ENCODE assay signal across 10 mouse cellular contexts in the genomic region with DNA sequence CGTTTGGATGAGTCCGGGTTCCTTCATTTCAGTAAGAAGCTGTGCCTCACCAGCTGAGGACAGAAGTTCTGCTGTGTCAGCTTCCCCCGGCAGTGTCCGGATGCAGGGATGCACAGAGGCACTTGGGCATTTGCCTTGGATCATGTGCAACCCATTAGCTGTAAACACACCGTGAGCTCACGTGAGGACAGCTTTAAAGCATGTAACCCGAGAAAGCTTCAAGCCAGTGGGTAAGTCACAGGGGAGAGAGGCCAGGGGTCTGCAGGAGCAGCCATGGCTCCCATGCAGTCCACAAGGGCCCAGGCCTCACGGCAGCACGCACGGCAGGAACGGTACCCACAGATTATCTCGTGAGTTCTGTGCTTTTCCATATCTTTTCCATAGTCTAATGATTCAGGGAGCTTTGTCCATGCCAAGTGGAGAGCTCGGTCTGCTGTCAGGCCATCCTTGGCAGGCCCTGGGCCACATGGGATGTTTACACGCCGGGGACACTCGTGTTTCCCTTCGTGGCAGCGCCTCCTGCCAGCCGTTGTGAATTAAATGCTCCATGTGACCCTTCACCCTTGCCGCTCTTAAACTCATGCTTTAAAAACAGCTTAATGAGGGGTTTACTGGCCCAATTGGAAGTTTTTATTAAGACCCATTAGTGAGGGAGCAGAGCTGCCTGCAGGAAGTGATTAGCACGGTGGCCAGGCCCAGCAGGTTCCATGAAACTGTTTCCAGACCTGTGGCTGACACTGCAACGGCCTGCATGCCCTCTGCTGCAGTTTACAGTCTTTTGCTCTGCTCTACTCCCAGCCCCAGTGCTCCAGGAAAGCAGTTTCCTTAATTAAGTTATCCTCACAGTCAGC. TPM values are rescaled to one million over a fixed set of nuclear protein-coding genes. Genes with fewer than 3 reads are reported as not detected.
A peak's percentile ranks its signal among the peaks of the same experiment; 100 is the strongest.
DNase-seq lines count a peak whose midpoint lies in the region; ATAC-seq lines count a peak whose summit lies in the region.
"Had no signal": no experiment of that assay in that cellular context is flagged by ENCODE, and none has a peak within 500 bp of the region (broad histone marks: within the 10 kb centered on the region; RNA-seq: fewer than 3 reads in every experiment).

No protein-coding gene starts in this region.

- H3K4me1 ChIP-seq in hindbrain, embryonic 13.5 days (replicated peaks): peaks cover 14% of the 10 kb centered on the region
- no peaks in the 10 kb centered on the region; the same call in 1 of the 2 replicates for H3K4me1 ChIP-seq in hindbrain, embryonic 16.5 days (ENCODE audit: control insufficient read depth, insufficient read depth, low read depth, low read length)
- H3K4me1 ChIP-seq in embryonic facial prominence, embryonic 15.5 days: peaks cover 23% of the 10 kb centered on the region

- H3K4me3 ChIP-seq in hindbrain, embryonic 13.5 days: no peak overlapping the region
- H3K4me3 ChIP-seq in hindbrain, embryonic 16.5 days (ENCODE audit: low read length): no peak overlapping the region
- H3K4me3 ChIP-seq in embryonic facial prominence, embryonic 15.5 days (replicated peaks): no peak overlapping the region

- peak overlapping the region; percentile 40; the same call in 1 of the 2 replicates for H3K27ac ChIP-seq in hindbrain, embryonic 13.5 days
- H3K27ac ChIP-seq in hindbrain, embryonic 16.5 days (ENCODE audit: low read depth, low read length): no peak overlapping the region
- H3K27ac ChIP-seq in embryonic facial prominence, embryonic 15.5 days (replicated peaks): peak overlapping the region; percentile 48; the same call in 1 of the 2 replicates
- H3K27ac ChIP-seq: macrophage had no signal

- no peak overlapping the region for H3K4me2 ChIP-seq in hindbrain, embryonic 13.5 days
- H3K4me2 ChIP-seq in hindbrain, embryonic 16.5 days (ENCODE audit: low read length): no peak overlapping the region
- no peak overlapping the region for H3K4me2 ChIP-seq in embryonic facial prominence, embryonic 15.5 days (replicated peaks)

- intact Hi-C loops in heart, postnatal 25 days (cut with DNase I): no loop called here

- H3K9me3 ChIP-seq in hindbrain, embryonic 13.5 days: no peaks in the 10 kb centered on the region
- H3K9me3 ChIP-seq in hindbrain, embryonic 16.5 days (ENCODE audit: control insufficient read depth, low read length): no peaks in the 10 kb centered on the region
- H3K9me3 ChIP-seq in embryonic facial prominence, embryonic 15.5 days (replicated peaks): no peaks in the 10 kb centered on the region

- peak; percentile 80 for DNase-seq in embryo, embryonic 11 days
- DNase-seq in mesoderm, embryonic 11.5 days (ENCODE audit: low read depth, low spot score): peak; percentile 77
- no peak for DNase-seq in thymus, postnatal 4 days
- no peak for DNase-seq in spleen, postnatal 10 days (ENCODE audit: low spot score in 2 of 2)
- DNase-seq in heart, postnatal 25 days (ENCODE audit: low spot score): no peak

- 72% methylated on average over 22 of the region's 22 CpGs for WGBS in hindbrain, embryonic 13.5 days
- 70% methylated on average over 22 of the region's 22 CpGs for WGBS in hindbrain, embryonic 16.5 days
- WGBS in embryonic facial prominence, embryonic 15.5 days: 23% methylated on average over 22 of the region's 22 CpGs

- no peaks in the 10 kb centered on the region for H3K27me3 ChIP-seq in hindbrain, embryonic 13.5 days
- H3K27me3 ChIP-seq in hindbrain, embryonic 16.5 days (replicated peaks; ENCODE audit: control insufficient read depth, insufficient read depth, low read length): no peaks in the 10 kb centered on the region
- no peaks in the 10 kb centered on the region for H3K27me3 ChIP-seq in embryonic facial prominence, embryonic 15.5 days

- peaks cover 41% of the 10 kb centered on the region for H3K36me3 ChIP-seq in hindbrain, embryonic 13.5 days
- H3K36me3 ChIP-seq in hindbrain, embryonic 16.5 days (ENCODE audit: control insufficient read depth, insufficient read depth, low read length): peaks cover 4% of the 10 kb centered on the region; the same call in 1 of the 2 replicates
- H3K36me3 ChIP-seq in embryonic facial prominence, embryonic 15.5 days: peaks cover 16% of the 10 kb centered on the region

- ATAC-seq in hindbrain, embryonic 13.5 days (ENCODE audit: low FRiP score): no peak
- no peak; the same call in 1 of the 2 replicates for ATAC-seq in hindbrain, embryonic 16.5 days
- ATAC-seq in embryonic facial prominence, embryonic 15.5 days (ENCODE audit: insufficient number of reproducible peaks, low FRiP score, low TSS enrichment, low read depth): 0 out of 2 replicates have a peak, but pooled peaks have one; percentile 39

- H3K9ac ChIP-seq in hindbrain, embryonic 13.5 days: no peak overlapping the region
- H3K9ac ChIP-seq in hindbrain, embryonic 16.5 days (ENCODE audit: low read depth, low read length): no peak overlapping the region
- H3K9ac ChIP-seq in embryonic facial prominence, embryonic 15.5 days: no peak overlapping the region

RNA-seq across cellular contexts. Expression of a gene that starts 14.8 kb away (rescaled TPM):
- 22.6 and 24.0 TPM in 2 replicates for polyA plus RNA-seq in hindbrain, embryonic 13.5 days (2015; fragmentation: Nextera tagmentation; extraction: Ambion mirVana)
- polyA plus RNA-seq in hindbrain, embryonic 16.5 days (2015; fragmentation: Nextera tagmentation; extraction: Ambion mirVana): 27.7 and 28.2 TPM in 2 replicates
- polyA plus RNA-seq in embryonic facial prominence, embryonic 15.5 days (2015; fragmentation: Nextera tagmentation; extraction: Ambion mirVana): 29.0 and 31.4 TPM in 2 replicates
- total RNA-seq in heart, postnatal 25 days (2021): 10 to 100 TPM; 31.7 to 34.3 TPM

RNA-seq across cellular contexts. Expression of a gene that starts 23.1 kb away (rescaled TPM):
- 11.1 and 11.8 TPM in 2 replicates for polyA plus RNA-seq in hindbrain, embryonic 13.5 days (2015; fragmentation: Nextera tagmentation; extraction: Ambion mirVana)
- polyA plus RNA-seq in hindbrain, embryonic 16.5 days (2015; fragmentation: Nextera tagmentation; extraction: Ambion mirVana): 24.2 and 25.1 TPM in 2 replicates
- polyA plus RNA-seq in embryonic facial prominence, embryonic 15.5 days (2015; fragmentation: Nextera tagmentation; extraction: Ambion mirVana): 13.1 and 13.7 TPM in 2 replicates
- under 1 TPM; 0.25 to 0.75 TPM for total RNA-seq in heart, postnatal 25 days (2021)
- total RNA-seq: liver, adult 2 months had no signal
- polyA plus RNA-seq: liver, adult 2 months; macrophage had no signal

Comparison
In these comparisons a context has a peak if more than half of its experiments do, and no peak if none do; other contexts are left out.
1. DNase-seq: peak in embryo, embryonic 11 days (single experiment) and mesoderm, embryonic 11.5 days (single experiment); none in thymus, postnatal 4 days (single experiment), spleen, postnatal 10 days (0 of 2) and heart, postnatal 25 days (single experiment).